Mouse (Mus musculus) E14TG2a.4 (cell line): Measurements from ENCODE around the gene Pigx.

Experiments
- CTCF ChIP-seq: conservative IDR thresholded peaks from 2 replicates; pipeline ENCODE4 v1.5.1; 2014; ENCODE audit warnings: low read length
- NANOG ChIP-seq: IDR thresholded peaks from 2 replicates; pipeline ENCODE4 v1.6.1; 2014; ENCODE audit warnings: borderline replicate concordance, low read length, mixed read lengths
- POU5F1 ChIP-seq: IDR thresholded peaks from 2 replicates; pipeline ENCODE4 v1.6.1; 2014; ENCODE audit warnings: low read length, borderline replicate concordance

DNA sequence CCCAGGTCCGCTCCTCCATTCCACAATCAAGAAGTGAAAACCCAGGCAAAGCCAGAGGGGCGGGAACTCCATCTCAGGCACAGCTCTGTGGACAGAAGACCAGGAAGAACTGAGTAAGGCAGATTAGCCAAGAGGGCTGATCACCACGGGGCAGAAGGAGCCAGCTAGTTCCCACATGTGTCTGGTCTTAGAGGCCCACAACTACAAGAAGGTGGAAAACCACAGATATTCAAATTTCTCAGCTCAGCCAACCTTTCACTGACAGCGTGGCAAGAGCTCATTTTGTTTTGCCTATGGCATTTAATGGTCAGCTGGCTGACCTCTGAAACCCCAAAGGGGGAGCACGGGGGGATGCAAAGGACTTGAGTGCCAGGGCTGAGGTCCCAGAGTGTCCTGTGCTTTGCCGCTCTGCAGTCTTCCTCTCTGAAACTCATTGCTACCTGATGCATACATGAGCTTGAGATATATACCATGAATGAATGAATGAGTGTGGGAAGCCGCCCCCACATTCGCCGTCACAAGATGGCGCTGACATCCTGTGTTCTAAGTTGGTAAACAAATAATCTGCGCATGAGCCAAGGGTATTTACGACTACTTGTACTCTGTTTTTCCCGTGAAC is 48.2 kb upstream of the Pigx start:
- no peak for TF ChIP-seq CTCF
- no peak for TF ChIP-seq POU5F1
- TF ChIP-seq NANOG, result no peak
